Mouse (Mus musculus) layer of hippocampus, postnatal 36 days (tissue): ENCODE measurements at regions not wholly inside any gene's neighbourhood (a gene's known extent, or its start where the extent isn't known, plus 50 kb on each side); places are given as distances from the start of the nearest gene placed in this dataset.
"Not testable (repeated sequence)": the region's sequence is repeated elsewhere in the genome, so short reads cannot be mapped to it uniquely, and the experiment has no call there.

Experiments used
- DNase-seq, 2 experiments: peaks; one replicate each; pipeline ENCODE4 v3.0.0; 2022

GRCm38 (mm10) chr13:12726831-12727230 lies 73.0 kb downstream of the Prl2c3 start:
- DNase-seq: not testable (repeated sequence)

GRCm38 (mm10) chr13:12717972-12718546 lies 81.8 kb downstream of the Prl2c3 start:
- DNase-seq: not testable (repeated sequence)

GRCm38 (mm10) chr13:12711471-12712273 lies 88.2 kb downstream of the Prl2c3 start:
- DNase-seq: no peak

- DNase-seq: not testable (repeated sequence)
These were observed 96.9 kb downstream of the Prl2c3 start for GRCm38 (mm10) chr13:12702804-12703612.

- not testable (repeated sequence) for DNase-seq
These were observed 97.6 kb downstream of the Prl2c3 start for GRCm38 (mm10) chr13:12702111-12702803.

GRCm38 (mm10) chr13:12693593-12694118 lies 106.2 kb downstream of the Prl2c3 start:
- not testable (repeated sequence) for DNase-seq

GRCm38 (mm10) chr13:12688778-12689177 lies 111.1 kb downstream of the Prl2c3 start:
- DNase-seq: not testable (repeated sequence)

GRCm38 (mm10) chr13:12688149-12688548 lies 111.7 kb downstream of the Prl2c3 start:
- not testable (repeated sequence) for DNase-seq

GRCm38 (mm10) chr13:12680954-12681571 lies 115.4 kb downstream of the Ero1lb start:
- DNase-seq: not testable (repeated sequence)

GRCm38 (mm10) chr13:12680283-12680953 lies 114.7 kb downstream of the Ero1lb start:
- DNase-seq: peak; percentile 15 to 32

- no peak for DNase-seq
These were observed 111.7 kb downstream of the Ero1lb start for GRCm38 (mm10) chr13:12677372-12677771.

- DNase-seq: not testable (repeated sequence)
These were observed 105.3 kb downstream of the Ero1lb start for GRCm38 (mm10) chr13:12671011-12671410.

- DNase-seq: not testable (repeated sequence)
These were observed 103.1 kb downstream of the Ero1lb start for GRCm38 (mm10) chr13:12668742-12669141.

- DNase-seq: not testable (repeated sequence)
These were observed 102.3 kb downstream of the Ero1lb start for GRCm38 (mm10) chr13:12667727-12668665.

GRCm38 (mm10) chr13:12666050-12666449 lies 100.4 kb downstream of the Ero1lb start:
- DNase-seq: not testable (repeated sequence)
